Mouse (Mus musculus): Measurements from ENCODE around the gene Lhpp. TPM values are rescaled to one million over a fixed set of nuclear protein-coding genes. Genes with fewer than 3 reads are reported as not detected.
A peak's percentile ranks its signal among the peaks of the same experiment; 100 is the strongest.

The Lhpp gene
- polyA plus RNA-seq, 1 experiment = 36.1 TPM

DNA sequence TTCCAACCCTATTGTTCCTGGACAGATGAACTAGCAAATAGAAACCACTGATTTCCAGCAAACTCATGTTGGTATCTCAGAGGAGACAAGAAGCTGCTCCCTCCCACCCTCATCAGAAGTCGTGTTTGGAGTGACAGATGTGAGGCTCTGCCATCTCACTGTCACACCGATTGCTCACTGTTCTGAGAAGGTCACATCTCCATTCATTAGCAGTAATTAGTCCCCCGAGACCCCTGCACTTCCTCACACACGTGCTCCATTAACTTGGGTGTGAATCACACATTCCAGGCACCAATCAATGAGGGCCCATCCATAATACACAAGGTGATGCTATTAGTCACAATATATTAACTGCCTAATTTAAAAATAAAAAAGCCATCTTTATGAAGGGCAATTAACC lies 15.7 kb downstream of the Lhpp start:
- WGBS = 91% methylated on average over 4 of the region's 4 CpGs
- H3K27me3 ChIP-seq (ENCODE audit: control insufficient read depth, insufficient read depth, low read length) = no peaks in the 10 kb centered on the region
- no peak overlapping the region for H3K4me3 ChIP-seq (ENCODE audit: low read depth, low read length)
- no peaks in the 10 kb centered on the region for H3K4me1 ChIP-seq (ENCODE audit: control insufficient read depth, insufficient read depth, insufficient read length, low read length)
- H3K36me3 ChIP-seq (ENCODE audit: control insufficient read depth, insufficient read depth, low read length) = no peaks in the 10 kb centered on the region
- H3K27ac ChIP-seq (ENCODE audit: insufficient read depth, low read depth, low read length) = no peak overlapping the region
- TF ChIP-seq CTCF (IDR thresholded peaks at IDR 0.05; ENCODE audit: extremely low read depth, insufficient read length, insufficient replicate concordance, low read depth, low read length) = no peak
- TF ChIP-seq POLR2A (IDR thresholded peaks at IDR 0.05; ENCODE audit: low read depth, low read length) = no peak

DNA sequence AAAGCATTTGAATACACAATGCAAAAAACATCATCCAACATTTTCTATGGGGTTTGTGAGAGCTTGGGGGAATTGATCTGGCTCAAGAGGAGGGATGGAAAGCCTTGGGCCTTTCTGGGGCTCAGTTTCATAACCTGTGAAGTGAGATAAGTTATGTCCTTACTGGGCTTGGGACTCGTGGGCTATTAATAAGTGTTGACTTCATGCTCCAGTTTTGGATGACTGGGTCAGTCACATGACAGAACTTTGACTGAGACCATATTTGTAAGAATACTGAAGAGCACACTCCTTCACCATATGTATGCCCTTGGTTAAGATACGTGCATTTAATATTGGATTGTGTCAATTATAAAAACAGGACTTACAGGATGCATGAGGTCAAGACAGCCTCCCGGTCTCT lies 17.0 kb downstream of the Lhpp start:
- 82% methylated on average over 3 of the region's 3 CpGs for WGBS

GRCm38 (mm10) chr7:132631313-132631712 lies 20.9 kb downstream of the Lhpp start:
- H3K27me3 ChIP-seq (ENCODE audit: control insufficient read depth, insufficient read depth, low read length) = no peaks in the 10 kb centered on the region
- H3K4me3 ChIP-seq (ENCODE audit: low read depth, low read length) = no peak overlapping the region
- WGBS = 85% methylated on average over 11 of the region's 11 CpGs
- TF ChIP-seq CTCF (IDR thresholded peaks at IDR 0.05; ENCODE audit: extremely low read depth, insufficient read length, insufficient replicate concordance, low read depth, low read length) (no peak), POLR2A (IDR thresholded peaks at IDR 0.05; ENCODE audit: low read depth, low read length) (no peak)
- no peak overlapping the region for H3K27ac ChIP-seq (ENCODE audit: insufficient read depth, low read depth, low read length)
- H3K36me3 ChIP-seq (ENCODE audit: control insufficient read depth, insufficient read depth, low read length) = peaks cover 5% of the 10 kb centered on the region; the same call in 1 of the 2 replicates
- no peaks in the 10 kb centered on the region for H3K4me1 ChIP-seq (ENCODE audit: control insufficient read depth, insufficient read depth, insufficient read length, low read length)

More for the DNA sequence above, 17.0 kb downstream of the Lhpp start:
- Histone ChIP-seq H3K27me3 (ENCODE audit: control insufficient read depth, insufficient read depth, low read length) (no peaks in the 10 kb centered on the region), H3K27ac (ENCODE audit: insufficient read depth, low read depth, low read length) (no peak overlapping the region), H3K4me1 (ENCODE audit: control insufficient read depth, insufficient read depth, insufficient read length, low read length) (no peaks in the 10 kb centered on the region), H3K4me3 (ENCODE audit: low read depth, low read length) (no peak overlapping the region), H3K36me3 (ENCODE audit: control insufficient read depth, insufficient read depth, low read length) (no peaks in the 10 kb centered on the region)
- no peak for TF ChIP-seq CTCF (IDR thresholded peaks at IDR 0.05; ENCODE audit: extremely low read depth, insufficient read length, insufficient replicate concordance, low read depth, low read length)
- no peak for TF ChIP-seq POLR2A (IDR thresholded peaks at IDR 0.05; ENCODE audit: low read depth, low read length)

GRCm38 (mm10) chr7:132637292-132637691 lies 26.9 kb downstream of the Lhpp start:
- Histone ChIP-seq H3K27ac (ENCODE audit: insufficient read depth, low read depth, low read length) (no peak overlapping the region), H3K4me3 (ENCODE audit: low read depth, low read length) (no peak overlapping the region), H3K36me3 (ENCODE audit: control insufficient read depth, insufficient read depth, low read length) (peaks cover 7% of the 10 kb centered on the region; the same call in 1 of the 2 replicates), H3K27me3 (ENCODE audit: control insufficient read depth, insufficient read depth, low read length) (no peaks in the 10 kb centered on the region), H3K4me1 (ENCODE audit: control insufficient read depth, insufficient read depth, insufficient read length, low read length) (peaks cover 13% of the 10 kb centered on the region)
- TF ChIP-seq POLR2A (IDR thresholded peaks at IDR 0.05; ENCODE audit: low read depth, low read length) = no peak
- TF ChIP-seq CTCF (IDR thresholded peaks at IDR 0.05; ENCODE audit: extremely low read depth, insufficient read length, insufficient replicate concordance, low read depth, low read length) = no peak
- WGBS = 69% methylated on average over 12 of the region's 12 CpGs

DNA sequence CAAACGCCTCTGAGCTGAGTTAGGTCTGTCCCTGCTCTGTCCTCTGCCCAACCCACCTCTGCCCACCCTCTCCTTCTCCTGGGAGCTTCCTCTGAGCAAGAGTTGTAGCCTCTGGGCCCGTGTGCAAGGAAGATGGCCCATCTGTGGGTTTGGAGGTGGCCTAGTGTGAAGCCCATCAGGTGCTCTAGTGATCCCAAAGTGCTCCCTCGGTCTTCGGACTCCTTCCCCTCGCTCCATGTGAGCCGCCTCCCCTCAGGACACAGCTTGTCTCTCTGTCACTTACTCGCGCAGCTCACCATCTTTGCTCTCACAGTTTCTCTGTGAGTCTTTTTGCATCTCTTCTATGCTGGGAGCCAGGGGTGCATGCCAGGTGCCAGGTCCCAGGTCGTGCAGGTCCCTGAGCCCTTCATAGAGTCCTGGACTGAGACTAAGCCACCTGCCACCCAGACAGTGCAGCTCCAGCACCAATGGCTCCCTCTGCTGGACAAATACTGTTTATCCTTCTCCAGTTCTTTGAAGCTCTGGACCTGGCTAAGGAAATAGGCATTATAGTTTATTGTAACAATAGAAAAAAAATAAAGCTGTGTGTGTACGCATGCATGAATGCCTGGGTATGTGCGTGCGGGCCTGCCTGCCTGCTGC lies 28.1 kb downstream of the Lhpp start:
- TF ChIP-seq POLR2A (IDR thresholded peaks at IDR 0.05; ENCODE audit: low read depth, low read length) (no peak), CTCF (IDR thresholded peaks at IDR 0.05; ENCODE audit: extremely low read depth, insufficient read length, insufficient replicate concordance, low read depth, low read length) (peak; percentile 87; the same call in 1 of the 2 replicates)
- Histone ChIP-seq H3K4me3 (ENCODE audit: low read depth, low read length) (no peak overlapping the region), H3K27ac (ENCODE audit: insufficient read depth, low read depth, low read length) (no peak overlapping the region), H3K4me1 (ENCODE audit: control insufficient read depth, insufficient read depth, insufficient read length, low read length) (peaks cover 13% of the 10 kb centered on the region), H3K36me3 (ENCODE audit: control insufficient read depth, insufficient read depth, low read length) (peaks cover 8% of the 10 kb centered on the region; the same call in 1 of the 2 replicates), H3K27me3 (ENCODE audit: control insufficient read depth, insufficient read depth, low read length) (no peaks in the 10 kb centered on the region)
- 53% methylated on average over 12 of the region's 12 CpGs for WGBS

GRCm38 (mm10) chr7:132640946-132641345 lies 30.5 kb downstream of the Lhpp start:
- Histone ChIP-seq H3K27me3 (ENCODE audit: control insufficient read depth, insufficient read depth, low read length) (no peaks in the 10 kb centered on the region), H3K4me3 (ENCODE audit: low read depth, low read length) (no peak overlapping the region)
- WGBS = 16% methylated on average over 9 of the region's 9 CpGs

GRCm38 (mm10) chr7:132641606-132642005 lies 31.2 kb downstream of the Lhpp start:
- H3K36me3 ChIP-seq (ENCODE audit: control insufficient read depth, insufficient read depth, low read length) = peaks cover 3% of the 10 kb centered on the region; the same call in 1 of the 2 replicates
- TF ChIP-seq POLR2A (IDR thresholded peaks at IDR 0.05; ENCODE audit: low read depth, low read length) = no peak
- no peak for TF ChIP-seq CTCF (IDR thresholded peaks at IDR 0.05; ENCODE audit: extremely low read depth, insufficient read length, insufficient replicate concordance, low read depth, low read length)
- WGBS = 88% methylated on average over 1 of the region's 1 CpGs
- no peaks in the 10 kb centered on the region for H3K27me3 ChIP-seq (ENCODE audit: control insufficient read depth, insufficient read depth, low read length)
- H3K4me1 ChIP-seq (ENCODE audit: control insufficient read depth, insufficient read depth, insufficient read length, low read length) = peaks cover 24% of the 10 kb centered on the region
- no peak overlapping the region for H3K27ac ChIP-seq (ENCODE audit: insufficient read depth, low read depth, low read length)
- no peak overlapping the region for H3K4me3 ChIP-seq (ENCODE audit: low read depth, low read length)

More at GRCm38 (mm10) chr7:132640946-132641345, 30.5 kb downstream of the Lhpp start:
- peaks cover 24% of the 10 kb centered on the region for H3K4me1 ChIP-seq (ENCODE audit: control insufficient read depth, insufficient read depth, insufficient read length, low read length)
- peaks cover 3% of the 10 kb centered on the region; the same call in 1 of the 2 replicates for H3K36me3 ChIP-seq (ENCODE audit: control insufficient read depth, insufficient read depth, low read length)
- H3K27ac ChIP-seq (ENCODE audit: insufficient read depth, low read depth, low read length) = no peak overlapping the region
- no peak for TF ChIP-seq CTCF (IDR thresholded peaks at IDR 0.05; ENCODE audit: extremely low read depth, insufficient read length, insufficient replicate concordance, low read depth, low read length)
- TF ChIP-seq POLR2A (IDR thresholded peaks at IDR 0.05; ENCODE audit: low read depth, low read length) = no peak

Measured in small intestine, adult 2 months (tissue).